Mouse (Mus musculus): Measurements from ENCODE around the gene Gm20517. TPM values are rescaled to one million over a fixed set of nuclear protein-coding genes. Genes with fewer than 3 reads are reported as not detected.
A peak's percentile ranks its signal among the peaks of the same experiment; 100 is the strongest.

Gm20517 gene
- polyA plus RNA-seq, 1 experiment, result 1.3 TPM

DNA sequence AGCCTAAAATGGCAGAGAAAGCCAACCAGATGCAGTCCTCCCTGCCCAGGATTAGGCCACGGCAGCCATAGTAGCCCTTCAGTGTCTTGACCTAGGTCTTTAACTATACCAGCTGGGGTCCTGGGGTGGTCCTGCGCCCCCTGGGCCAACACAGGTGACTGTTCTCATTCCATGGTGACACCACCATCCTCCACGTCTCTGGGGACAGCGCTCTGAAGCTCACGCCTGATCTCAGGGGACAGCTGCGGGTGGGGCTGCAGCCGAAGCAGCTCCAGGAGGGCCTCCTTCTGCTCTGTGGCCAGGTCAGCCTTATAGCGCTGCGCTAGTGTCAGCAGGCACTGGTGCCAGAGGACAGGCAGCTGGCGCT is 10.0 kb upstream of the Gm20517 start:
- H3K27me3 ChIP-seq (ENCODE audit: control insufficient read depth, insufficient read depth, insufficient read length), result no peaks in the 10 kb centered on the region
- TF ChIP-seq FOSL1 (IDR thresholded peaks at IDR 0.05; ENCODE audit: insufficient read depth, low read length, poor library complexity, severe bottlenecking) (no peak), USF1 (IDR thresholded peaks at IDR 0.05; ENCODE audit: low read depth) (no peak), MAX (IDR thresholded peaks at IDR 0.05) (no peak), CEBPB (IDR thresholded peaks at IDR 0.05; ENCODE audit: low read depth) (no peak), MYOG (IDR thresholded peaks at IDR 0.05; ENCODE audit: control insufficient read depth, extremely low read depth, insufficient read length) (no peak), CTCF (IDR thresholded peaks at IDR 0.05; ENCODE audit: control insufficient read depth, insufficient read depth, insufficient read length) (no peak), MYOD1 (IDR thresholded peaks at IDR 0.05; ENCODE audit: control insufficient read depth, insufficient read length, low read depth) (no peak)
- H3K79me3 ChIP-seq (ENCODE audit: low read depth), result peaks cover 9% of the 10 kb centered on the region
- H3K36me3 ChIP-seq (ENCODE audit: control insufficient read depth, insufficient read depth), result peaks cover 85% of the 10 kb centered on the region
- H3K4me3 ChIP-seq (ENCODE audit: insufficient read depth, poor library complexity, severe bottlenecking), result no peak overlapping the region
- peaks cover 13% of the 10 kb centered on the region for H3K79me2 ChIP-seq (ENCODE audit: control insufficient read depth, insufficient read depth)
- H3ac ChIP-seq (ENCODE audit: control insufficient read depth, insufficient read length, low read depth), result no peak overlapping the region

- H3ac ChIP-seq (ENCODE audit: control insufficient read depth, insufficient read length, low read depth), result no peak overlapping the region
- TF ChIP-seq MYOG (IDR thresholded peaks at IDR 0.05; ENCODE audit: control insufficient read depth, extremely low read depth, insufficient read length) (no peak), USF1 (IDR thresholded peaks at IDR 0.05; ENCODE audit: low read depth) (no peak), CEBPB (IDR thresholded peaks at IDR 0.05; ENCODE audit: low read depth) (no peak), MYOD1 (IDR thresholded peaks at IDR 0.05; ENCODE audit: control insufficient read depth, insufficient read length, low read depth) (no peak), FOSL1 (IDR thresholded peaks at IDR 0.05; ENCODE audit: insufficient read depth, low read length, poor library complexity, severe bottlenecking) (no peak), CTCF (IDR thresholded peaks at IDR 0.05; ENCODE audit: control insufficient read depth, insufficient read depth, insufficient read length) (no peak), MAX (IDR thresholded peaks at IDR 0.05) (no peak)
- H3K4me3 ChIP-seq (ENCODE audit: insufficient read depth, poor library complexity, severe bottlenecking), result no peak overlapping the region
- H3K79me2 ChIP-seq (ENCODE audit: control insufficient read depth, insufficient read depth), result peaks cover 13% of the 10 kb centered on the region
- no peaks in the 10 kb centered on the region for H3K27me3 ChIP-seq (ENCODE audit: control insufficient read depth, insufficient read depth, insufficient read length)
- H3K79me3 ChIP-seq (ENCODE audit: low read depth), result peaks cover 3% of the 10 kb centered on the region
- peaks cover 90% of the 10 kb centered on the region for H3K36me3 ChIP-seq (ENCODE audit: control insufficient read depth, insufficient read depth)
These were observed 9.1 kb upstream of the Gm20517 start for GRCm38 (mm10) chr17:47602289-47602688.

- Histone ChIP-seq H3ac (ENCODE audit: control insufficient read depth, insufficient read length, low read depth) (no peak overlapping the region), H3K27me3 (ENCODE audit: control insufficient read depth, insufficient read depth, insufficient read length) (no peaks in the 10 kb centered on the region), H3K79me2 (ENCODE audit: control insufficient read depth, insufficient read depth) (peaks cover 49% of the 10 kb centered on the region), H3K79me3 (ENCODE audit: low read depth) (peaks cover 39% of the 10 kb centered on the region), H3K4me3 (ENCODE audit: insufficient read depth, poor library complexity, severe bottlenecking) (no peak overlapping the region), H3K36me3 (ENCODE audit: control insufficient read depth, insufficient read depth) (peaks cover 76% of the 10 kb centered on the region)
- TF ChIP-seq MYOD1 (IDR thresholded peaks at IDR 0.05; ENCODE audit: control insufficient read depth, insufficient read length, low read depth) (no peak), MYOG (IDR thresholded peaks at IDR 0.05; ENCODE audit: control insufficient read depth, extremely low read depth, insufficient read length) (no peak), CTCF (IDR thresholded peaks at IDR 0.05; ENCODE audit: control insufficient read depth, insufficient read depth, insufficient read length) (no peak), USF1 (IDR thresholded peaks at IDR 0.05; ENCODE audit: low read depth) (no peak), CEBPB (IDR thresholded peaks at IDR 0.05; ENCODE audit: low read depth) (no peak), FOSL1 (IDR thresholded peaks at IDR 0.05; ENCODE audit: insufficient read depth, low read length, poor library complexity, severe bottlenecking) (no peak), MAX (IDR thresholded peaks at IDR 0.05) (no peak)
These were observed 5.2 kb upstream of the Gm20517 start for GRCm38 (mm10) chr17:47606220-47606619.

DNA sequence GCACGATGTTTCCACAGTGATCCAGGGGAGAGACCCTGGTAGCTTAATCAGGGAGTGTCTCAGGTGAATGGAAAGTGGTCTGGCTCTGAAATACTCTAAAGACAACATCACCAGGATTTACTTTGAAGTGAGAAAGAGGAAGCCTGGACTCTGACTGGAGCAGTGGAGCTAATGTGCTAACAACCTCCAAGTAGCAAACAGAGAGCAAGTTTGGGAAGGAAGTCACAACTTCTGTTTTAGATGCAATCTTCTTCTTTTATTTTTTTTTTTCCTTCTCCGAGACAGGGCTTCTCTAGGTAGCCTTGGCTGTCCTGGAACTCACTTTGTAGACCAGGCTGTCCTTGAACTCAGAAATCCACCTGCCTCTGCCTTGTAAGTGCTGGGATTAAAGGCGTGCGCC is 2.2 kb upstream of the Gm20517 start:
- H3K79me3 ChIP-seq (ENCODE audit: low read depth), result peaks cover 65% of the 10 kb centered on the region
- peaks cover 78% of the 10 kb centered on the region for H3K79me2 ChIP-seq (ENCODE audit: control insufficient read depth, insufficient read depth)
- no peak overlapping the region for H3K4me3 ChIP-seq (ENCODE audit: insufficient read depth, poor library complexity, severe bottlenecking)
- no peak overlapping the region for H3ac ChIP-seq (ENCODE audit: control insufficient read depth, insufficient read length, low read depth)
- no peaks in the 10 kb centered on the region for H3K27me3 ChIP-seq (ENCODE audit: control insufficient read depth, insufficient read depth, insufficient read length)
- H3K36me3 ChIP-seq (ENCODE audit: control insufficient read depth, insufficient read depth), result peaks cover 58% of the 10 kb centered on the region
- TF ChIP-seq MAX (IDR thresholded peaks at IDR 0.05) (no peak), CEBPB (IDR thresholded peaks at IDR 0.05; ENCODE audit: low read depth) (no peak), FOSL1 (IDR thresholded peaks at IDR 0.05; ENCODE audit: insufficient read depth, low read length, poor library complexity, severe bottlenecking) (no peak)

DNA sequence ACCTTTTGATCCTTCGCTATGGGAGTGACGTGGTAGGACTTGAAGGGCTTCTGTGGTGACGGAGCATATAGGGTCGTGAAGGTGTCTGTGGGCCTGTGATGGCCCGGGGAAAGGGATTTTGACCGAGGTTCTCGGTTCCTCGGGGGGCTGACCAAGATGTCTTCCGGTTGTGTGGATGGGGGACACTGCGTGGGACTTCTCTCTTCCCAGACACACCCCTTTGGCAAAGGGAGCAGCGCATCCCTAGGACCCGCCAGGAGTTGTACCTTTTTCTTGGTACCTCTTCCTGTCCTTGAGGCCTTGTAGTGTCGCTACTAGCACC is 233 bp downstream of the Gm20517 start:
- Histone ChIP-seq H3ac (ENCODE audit: control insufficient read depth, insufficient read length, low read depth) (peak overlapping the region; percentile 79), H3K79me3 (ENCODE audit: low read depth) (peaks cover 79% of the 10 kb centered on the region), H3K4me3 (ENCODE audit: insufficient read depth, poor library complexity, severe bottlenecking) (peak overlapping the region; percentile 87), H3K27me3 (ENCODE audit: control insufficient read depth, insufficient read depth, insufficient read length) (no peaks in the 10 kb centered on the region), H3K36me3 (ENCODE audit: control insufficient read depth, insufficient read depth) (peaks cover 38% of the 10 kb centered on the region), H3K79me2 (ENCODE audit: control insufficient read depth, insufficient read depth) (peaks cover 99% of the 10 kb centered on the region)
- TF ChIP-seq FOSL1 (IDR thresholded peaks at IDR 0.05; ENCODE audit: insufficient read depth, low read length, poor library complexity, severe bottlenecking) (no peak), MAX (IDR thresholded peaks at IDR 0.05) (no peak), MYOG (IDR thresholded peaks at IDR 0.05; ENCODE audit: control insufficient read depth, extremely low read depth, insufficient read length) (no peak), USF1 (IDR thresholded peaks at IDR 0.05; ENCODE audit: low read depth) (no peak), CEBPB (IDR thresholded peaks at IDR 0.05; ENCODE audit: low read depth) (no peak), MYOD1 (IDR thresholded peaks at IDR 0.05; ENCODE audit: control insufficient read depth, insufficient read length, low read depth) (no peak), CTCF (IDR thresholded peaks at IDR 0.05; ENCODE audit: control insufficient read depth, insufficient read depth, insufficient read length) (no peak)

GRCm38 (mm10) chr17:47614018-47614417 is 2.6 kb downstream of the Gm20517 start:
- H3K4me3 ChIP-seq (ENCODE audit: insufficient read depth, poor library complexity, severe bottlenecking), result no peak overlapping the region
- peaks cover 98% of the 10 kb centered on the region for H3K79me2 ChIP-seq (ENCODE audit: control insufficient read depth, insufficient read depth)
- TF ChIP-seq MYOD1 (IDR thresholded peaks at IDR 0.05; ENCODE audit: control insufficient read depth, insufficient read length, low read depth) (no peak), USF1 (IDR thresholded peaks at IDR 0.05; ENCODE audit: low read depth) (no peak), CTCF (IDR thresholded peaks at IDR 0.05; ENCODE audit: control insufficient read depth, insufficient read depth, insufficient read length) (peak; percentile 19)
- peaks cover 77% of the 10 kb centered on the region for H3K79me3 ChIP-seq (ENCODE audit: low read depth)
- H3K36me3 ChIP-seq (ENCODE audit: control insufficient read depth, insufficient read depth), result peaks cover 25% of the 10 kb centered on the region
- H3K27me3 ChIP-seq (ENCODE audit: control insufficient read depth, insufficient read depth, insufficient read length), result no peaks in the 10 kb centered on the region
- no peak overlapping the region for H3ac ChIP-seq (ENCODE audit: control insufficient read depth, insufficient read length, low read depth)

All from C2C12 (cell line).